ENCODE assay signal across 17 mouse cellular contexts in the genomic region with DNA sequence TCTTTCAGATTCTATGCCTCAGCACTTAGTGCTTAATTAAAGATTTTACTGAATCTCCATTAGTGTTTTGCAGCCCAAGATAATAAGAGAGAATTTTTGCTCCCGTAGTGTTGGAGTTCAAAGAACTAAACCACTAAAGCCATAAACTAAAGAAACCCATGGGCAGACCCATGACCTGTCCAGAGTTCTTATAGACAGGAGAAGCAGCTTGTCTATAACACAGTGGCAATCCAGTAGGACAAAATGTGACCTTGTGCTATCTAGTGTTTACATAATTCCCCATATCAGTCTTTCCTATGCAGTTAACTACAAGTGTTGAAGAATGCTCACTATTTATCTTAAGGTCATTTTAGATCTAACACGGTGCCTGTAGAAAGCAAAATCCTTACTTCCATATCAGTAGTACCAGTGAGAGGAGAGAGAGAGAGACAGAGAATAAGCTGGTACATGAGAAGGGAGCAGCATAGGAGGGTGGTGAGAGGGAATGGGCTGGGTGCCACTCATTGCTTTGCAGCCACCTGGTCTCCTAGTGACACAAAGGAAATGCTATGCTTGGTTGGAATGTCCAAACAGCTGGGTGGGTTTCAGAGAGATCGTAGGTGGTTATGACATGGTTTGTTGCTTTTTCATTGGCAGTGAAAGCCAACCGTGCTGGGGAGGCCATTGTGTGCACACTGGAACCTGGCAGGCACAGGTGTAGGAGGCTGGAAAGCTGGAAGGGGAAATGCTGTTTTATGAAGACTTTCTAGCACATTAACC.
A peak's percentile ranks its signal among the peaks of the same experiment; 100 is the strongest.
DNase-seq lines count a peak whose midpoint lies in the region; ATAC-seq and TF ChIP-seq lines count a peak whose summit lies in the region.
"Had no signal": no experiment of that assay in that cellular context is flagged by ENCODE, and none has a peak within 500 bp of the region (broad histone marks: within the 10 kb centered on the region; RNA-seq: fewer than 3 reads in every experiment).

No protein-coding gene starts in this region.

- TF ChIP-seq CTCF in hindbrain, postnatal 0 days (IDR thresholded peaks at IDR 0.05; ENCODE audit: low read depth), result no peak

- H3K9ac ChIP-seq in hindbrain, postnatal 0 days (replicated peaks; ENCODE audit: low read length), result no peak overlapping the region
- no peak overlapping the region for H3K9ac ChIP-seq in hindbrain, embryonic 11.5 days (ENCODE audit: low read depth, low read length)
- H3K9ac ChIP-seq: embryonic facial prominence, embryonic 13.5 days; forebrain, embryonic 15.5 days; hindbrain, embryonic 15.5 days; limb, embryonic 15.5 days; lung, embryonic 15.5 days; neural tube, embryonic 13.5 days had no signal

- ATAC-seq in hindbrain, postnatal 0 days, result peak; percentile 70
- no peak for ATAC-seq in hindbrain, embryonic 11.5 days (ENCODE audit: low FRiP score)
- no peak for ATAC-seq in megakaryocyte, adult 5-6 weeks (ENCODE audit: poor library complexity, severe bottlenecking)
- ATAC-seq: forebrain, embryonic 15.5 days had no signal

- H3K27ac ChIP-seq in hindbrain, postnatal 0 days, result no peak overlapping the region
- no peak overlapping the region for H3K27ac ChIP-seq in hindbrain, embryonic 11.5 days (ENCODE audit: low read depth, low read length)
- H3K27ac ChIP-seq: embryonic facial prominence, embryonic 13.5 days; forebrain, embryonic 15.5 days; hindbrain, embryonic 15.5 days; kidney, postnatal 0 days; limb, embryonic 15.5 days; lung, embryonic 15.5 days; neural tube, embryonic 13.5 days had no signal

- peak; percentile 47 to 62 for DNase-seq in cerebellum, postnatal 14 days
- DNase-seq in cerebellum, postnatal 4 days (ENCODE audit: low spot score in 2 of 2), result no peak
- DNase-seq in hindbrain, postnatal 0 days (ENCODE audit: low spot score), result peak; percentile 23
- no peak for DNase-seq in hindbrain, embryonic 11.5 days (ENCODE audit: low spot score)
- DNase-seq in layer of hippocampus, adult 9-11 months, result peak; percentile 87
- DNase-seq in ovary, postnatal 14 days (ENCODE audit: low spot score), result peak; percentile 25
- no peak for DNase-seq in thymus, postnatal 10 days (ENCODE audit: low spot score in 2 of 2)
- DNase-seq: cerebellum, adult 2 months had no signal

- 75% methylated on average over 4 of the region's 4 CpGs for WGBS in hindbrain, postnatal 0 days
- 84% methylated on average over 4 of the region's 4 CpGs for WGBS in hindbrain, embryonic 11.5 days

- no peaks in the 10 kb centered on the region for H3K36me3 ChIP-seq in hindbrain, postnatal 0 days (ENCODE audit: insufficient read depth, low read length)
- H3K36me3 ChIP-seq in hindbrain, embryonic 11.5 days (ENCODE audit: control insufficient read depth, insufficient read depth, low read length), result no peaks in the 10 kb centered on the region
- H3K36me3 ChIP-seq: embryonic facial prominence, embryonic 13.5 days; forebrain, embryonic 15.5 days; hindbrain, embryonic 15.5 days; limb, embryonic 15.5 days; lung, embryonic 15.5 days; neural tube, embryonic 13.5 days had no signal

- H3K4me1 ChIP-seq in hindbrain, postnatal 0 days (ENCODE audit: insufficient read depth, low read length), result no peaks in the 10 kb centered on the region
- H3K4me1 ChIP-seq in hindbrain, embryonic 11.5 days (replicated peaks; ENCODE audit: control insufficient read depth, insufficient read depth, low read length), result no peaks in the 10 kb centered on the region
- H3K4me1 ChIP-seq: hindbrain, embryonic 15.5 days; limb, embryonic 15.5 days; lung, embryonic 15.5 days had no signal

- H3K4me2 ChIP-seq in hindbrain, postnatal 0 days (ENCODE audit: low read depth, low read length), result no peak overlapping the region
- no peak overlapping the region for H3K4me2 ChIP-seq in hindbrain, embryonic 11.5 days (replicated peaks; ENCODE audit: low read depth, low read length)
- H3K4me2 ChIP-seq: embryonic facial prominence, embryonic 13.5 days; forebrain, embryonic 15.5 days; hindbrain, embryonic 15.5 days; limb, embryonic 15.5 days; lung, embryonic 15.5 days; midbrain, embryonic 11.5 days; neural tube, embryonic 13.5 days had no signal

- no peak overlapping the region for H3K4me3 ChIP-seq in hindbrain, postnatal 0 days (ENCODE audit: low read length)
- no peak overlapping the region for H3K4me3 ChIP-seq in hindbrain, embryonic 11.5 days (ENCODE audit: low read depth, low read length)
- H3K4me3 ChIP-seq: embryonic facial prominence, embryonic 13.5 days; forebrain, embryonic 15.5 days; hindbrain, embryonic 15.5 days; limb, embryonic 15.5 days; lung, embryonic 15.5 days; neural tube, embryonic 13.5 days had no signal

- no peaks in the 10 kb centered on the region for H3K9me3 ChIP-seq in hindbrain, postnatal 0 days (ENCODE audit: low read length)
- no peaks in the 10 kb centered on the region for H3K9me3 ChIP-seq in hindbrain, embryonic 11.5 days (ENCODE audit: control insufficient read depth, low read length)
- H3K9me3 ChIP-seq: embryonic facial prominence, embryonic 13.5 days; forebrain, embryonic 15.5 days; hindbrain, embryonic 15.5 days; limb, embryonic 15.5 days; lung, embryonic 15.5 days; neural tube, embryonic 13.5 days had no signal

- H3K27me3 ChIP-seq in hindbrain, postnatal 0 days (ENCODE audit: insufficient read depth, low read length), result no peaks in the 10 kb centered on the region
- no peaks in the 10 kb centered on the region for H3K27me3 ChIP-seq in hindbrain, embryonic 11.5 days (ENCODE audit: control insufficient read depth, insufficient read depth, low read length)
- H3K27me3 ChIP-seq: embryonic facial prominence, embryonic 13.5 days; forebrain, embryonic 15.5 days; hindbrain, embryonic 15.5 days; limb, embryonic 15.5 days; lung, embryonic 15.5 days; neural tube, embryonic 13.5 days had no signal

Comparison
In these comparisons a context has a peak if more than half of its experiments do, and no peak if none do; other contexts are left out.
1. DNase-seq: peak in cerebellum, postnatal 14 days (2 of 2), hindbrain, postnatal 0 days (single experiment), layer of hippocampus, adult 9-11 months (single experiment) and ovary, postnatal 14 days (single experiment); none in cerebellum, postnatal 4 days (0 of 2), hindbrain, embryonic 11.5 days (single experiment) and thymus, postnatal 10 days (0 of 2).